Mouse (Mus musculus) lung, adult 2 months (tissue): Measurements from ENCODE around the gene Mapk8ip3.

Experiments
- CTCF ChIP-seq: fragments of 200-500 bp; IDR thresholded peaks from 2 replicates; pipeline ENCODE4 v1.5.1; 2011; ENCODE audit warnings: mild to moderate bottlenecking, low read length, control low read depth; ENCODE audit not compliant: insufficient read depth
- POLR2A ChIP-seq: fragments of 200-500 bp; IDR thresholded peaks from 2 replicates; pipeline ENCODE4 v1.6.1; 2011; ENCODE audit warnings: low read depth, mild to moderate bottlenecking, control low read depth, low read length, borderline replicate concordance; ENCODE audit errors: extremely low read depth

GRCm38 (mm10) chr17:24960852-24961715 lies 24.3 kb upstream of the Mapk8ip3 start:
- TF ChIP-seq POLR2A (0 out of 2 replicates have a peak, but pooled peaks have one; percentile 11), CTCF (0 out of 2 replicates have a peak, but pooled peaks have one; percentile 14)
